Mouse (Mus musculus) megakaryocyte, embryonic 14.5 days (primary cell): ENCODE results near the gene Cacng2.

Source experiments
- FLI1 ChIP-seq: IDR thresholded peaks from 2 replicates; pipeline ENCODE4 v1.6.1; 2012; ENCODE audit warnings: low read length, inconsistent platforms, mixed read lengths
- GATA1 ChIP-seq: IDR thresholded peaks from 3 replicates; pipeline ENCODE4 v1.6.1; 2012; ENCODE audit warnings: mixed read lengths, low read length, inconsistent platforms, borderline replicate concordance

GRCm38 (mm10) chr15:78029938-78030337 lies 89.9 kb downstream of the Cacng2 start:
- TF ChIP-seq GATA1 = no peak
- TF ChIP-seq FLI1 = no peak
